Mouse (Mus musculus) ovary, postnatal 14 days (tissue): ENCODE measurements around the gene Gm32717.
"Not testable (repeated sequence)": the region's sequence is repeated elsewhere in the genome, so short reads cannot be mapped to it uniquely, and the experiment has no call there.

Experiments
- DNase-seq: peaks from one replicate; pipeline ENCODE4 v3.0.0; 2022; ENCODE audit warnings: low spot score

Gene Gm32717

DNA sequence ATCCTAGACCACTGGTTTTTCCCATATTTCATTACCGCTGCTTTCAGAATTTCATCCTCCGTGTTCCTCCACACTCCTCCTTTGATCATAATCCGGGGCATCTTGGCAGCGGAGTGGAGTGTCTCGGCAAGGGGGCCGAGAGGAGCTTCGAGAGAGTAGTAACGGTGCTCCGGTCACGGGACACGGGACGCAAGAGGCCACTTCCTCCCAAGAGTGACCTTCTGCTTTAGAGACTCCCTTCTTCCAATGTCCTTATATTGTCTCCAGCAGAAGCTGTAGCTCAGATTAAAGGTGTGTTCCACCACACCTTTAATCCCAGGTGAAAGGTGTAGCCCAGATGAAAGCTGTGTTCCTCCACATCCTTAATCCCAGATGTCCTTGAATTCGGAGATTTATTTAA is at the start of gene Gm32717:
Gene Gm32717 (minus strand): TSS at position 101 of the 400 bp plus-strand sequence.
- not testable (repeated sequence) for DNase-seq

- not testable (repeated sequence) for DNase-seq
Measured at GRCm38 (mm10) chr10:118283016-118283415, 42.4 kb upstream of the Gm32717 start.

- not testable (repeated sequence) for DNase-seq
Measured at GRCm38 (mm10) chr10:118282565-118282964, 42.0 kb upstream of the Gm32717 start.

DNA sequence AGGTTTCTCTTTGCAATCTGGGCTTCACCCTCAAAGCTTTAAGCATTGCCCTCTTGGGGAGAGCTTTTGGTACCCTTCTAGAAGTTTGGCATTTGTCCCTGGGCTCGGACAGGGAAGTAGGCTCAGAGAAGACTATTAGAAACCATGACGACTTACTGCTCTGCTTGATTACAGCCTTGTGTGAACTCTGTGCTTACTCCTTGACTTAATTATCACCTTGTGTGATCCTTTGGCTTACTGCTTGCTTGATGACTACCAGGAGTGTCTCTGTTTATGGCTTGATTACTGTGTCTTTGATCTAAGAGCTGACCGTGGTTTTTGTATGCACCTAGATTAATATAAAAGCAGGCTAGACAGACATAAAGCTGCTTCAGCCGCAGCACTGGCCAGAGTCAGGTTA is 37.5 kb upstream of the Gm32717 start:
- DNase-seq, result not testable (repeated sequence)

DNA sequence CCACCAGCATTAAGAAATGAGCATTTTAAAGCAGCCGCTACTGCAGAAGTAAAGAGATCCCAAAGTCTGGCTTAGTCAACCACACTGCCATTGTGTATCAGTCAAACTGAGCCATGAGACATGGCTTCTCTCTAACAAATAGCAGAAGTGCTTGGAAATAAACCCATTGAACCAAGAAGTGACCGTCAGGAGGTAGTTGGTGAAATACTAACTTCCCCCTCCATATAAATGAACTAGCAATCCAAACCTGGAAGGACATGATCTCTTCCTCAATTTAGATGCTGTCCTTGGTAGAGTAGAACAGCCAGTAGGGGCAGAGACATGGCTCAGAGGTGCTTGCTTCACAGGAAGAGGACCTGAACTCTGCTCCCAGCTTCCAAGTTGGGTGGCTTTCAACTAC is 30.8 kb upstream of the Gm32717 start:
- not testable (repeated sequence) for DNase-seq

DNA sequence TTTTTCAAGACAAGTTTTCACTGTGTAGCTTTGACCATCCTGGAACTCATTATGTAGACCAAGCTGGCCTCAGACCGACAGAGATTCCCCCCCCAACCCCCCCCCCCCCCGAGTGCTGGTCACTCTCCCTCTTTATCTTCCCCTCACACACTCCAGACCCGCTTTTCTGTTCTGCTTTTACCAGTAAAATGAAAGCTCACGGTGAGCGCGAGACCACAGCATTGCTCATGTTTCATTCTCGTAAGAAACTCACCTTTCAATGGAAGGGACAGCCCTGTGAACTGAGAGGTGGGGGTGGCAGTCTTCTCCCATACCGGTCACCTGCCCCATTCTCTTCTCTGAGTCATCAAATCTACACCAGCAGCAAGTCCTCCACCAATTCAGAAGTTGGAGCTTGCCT is 28.2 kb upstream of the Gm32717 start:
- DNase-seq, result not testable (repeated sequence)

- DNase-seq, result not testable (repeated sequence)
Measured at GRCm38 (mm10) chr10:118258388-118258787, 17.8 kb upstream of the Gm32717 start, which contains the start of gene Gm32802. Gene Gm32802 (plus strand): TSS chr10:118258688.

DNA sequence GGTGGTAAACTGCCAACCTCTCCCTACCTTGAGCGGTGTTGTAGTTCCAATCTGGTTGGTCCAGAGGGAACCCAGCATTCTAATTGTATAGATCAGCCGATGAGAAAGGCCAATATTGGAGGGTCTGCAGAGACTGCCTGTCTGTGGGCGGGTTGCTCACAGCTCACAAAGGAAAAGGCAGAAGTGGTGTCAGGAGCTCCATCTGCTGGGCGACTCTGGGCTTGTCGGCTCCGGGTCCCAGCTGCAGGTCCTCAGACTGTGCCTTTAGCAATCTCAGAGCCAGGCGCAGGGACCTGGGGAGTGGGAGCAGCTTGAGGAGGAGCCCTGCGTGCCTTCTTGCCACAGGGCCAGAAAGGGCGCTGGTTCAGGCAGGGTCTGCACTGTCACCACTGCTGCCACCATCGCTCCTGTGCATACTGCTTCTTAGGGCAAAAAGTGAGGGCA is 10.3 kb upstream of the Gm32717 start:
- no peak for DNase-seq

DNA sequence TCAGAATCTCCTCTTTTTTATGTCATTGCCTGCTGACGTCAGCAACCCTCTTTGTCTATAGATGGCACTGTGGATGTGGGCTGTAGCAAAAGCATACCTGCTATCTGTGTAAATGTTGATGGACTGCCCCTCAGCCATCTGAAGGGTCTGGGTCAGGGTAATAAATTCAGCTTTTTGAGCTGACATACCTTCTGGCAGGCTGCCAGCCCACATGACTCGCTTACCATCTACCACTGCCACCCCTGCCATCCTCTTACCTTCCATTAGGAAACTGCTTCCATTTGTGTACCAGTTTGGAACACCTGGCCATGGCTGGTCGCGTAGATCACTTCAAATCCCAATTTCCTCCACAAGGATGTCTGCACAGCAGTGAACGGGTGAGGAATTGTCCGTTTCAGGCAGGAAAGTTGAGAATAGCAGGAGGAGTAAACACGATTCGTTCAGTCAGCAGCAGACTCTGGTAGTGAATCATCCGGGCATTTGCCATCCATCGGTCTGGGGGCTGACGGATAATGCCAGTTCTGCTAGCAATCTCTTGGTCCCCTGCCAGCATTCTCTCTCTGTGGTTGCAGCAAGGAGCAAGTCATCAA is 8.5 kb upstream of the Gm32717 start:
- DNase-seq, result not testable (repeated sequence)

DNA sequence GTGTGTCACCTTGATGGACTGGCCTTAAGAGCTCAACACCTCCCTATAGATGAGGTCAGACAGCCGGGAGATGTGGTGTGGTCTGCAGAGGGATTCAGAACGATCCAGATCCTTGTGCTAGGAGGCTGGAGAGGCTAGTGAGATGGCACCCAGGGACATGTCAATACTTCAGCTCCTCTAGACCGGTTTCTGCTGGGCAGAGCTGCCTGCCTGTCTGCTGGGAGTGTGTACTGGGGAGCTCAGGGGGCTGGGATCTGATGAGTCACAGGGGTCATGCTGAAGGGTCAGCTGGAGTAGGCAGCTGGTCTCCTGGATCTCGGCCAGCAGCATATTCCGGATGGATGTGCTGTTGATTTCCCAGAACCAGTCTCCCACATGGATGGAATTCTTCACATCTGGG is 8.0 kb downstream of the Gm32717 start:
- DNase-seq, result not testable (repeated sequence)

DNA sequence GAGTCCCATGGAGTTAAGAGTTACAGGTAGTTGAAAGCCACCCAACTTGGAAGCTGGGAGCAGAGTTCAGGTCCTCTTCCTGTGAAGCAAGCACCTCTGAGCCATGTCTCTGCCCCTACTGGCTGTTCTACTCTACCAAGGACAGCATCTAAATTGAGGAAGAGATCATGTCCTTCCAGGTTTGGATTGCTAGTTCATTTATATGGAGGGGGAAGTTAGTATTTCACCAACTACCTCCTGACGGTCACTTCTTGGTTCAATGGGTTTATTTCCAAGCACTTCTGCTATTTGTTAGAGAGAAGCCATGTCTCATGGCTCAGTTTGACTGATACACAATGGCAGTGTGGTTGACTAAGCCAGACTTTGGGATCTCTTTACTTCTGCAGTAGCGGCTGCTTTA is 13.0 kb downstream of the Gm32717 start:
- not testable (repeated sequence) for DNase-seq

DNA sequence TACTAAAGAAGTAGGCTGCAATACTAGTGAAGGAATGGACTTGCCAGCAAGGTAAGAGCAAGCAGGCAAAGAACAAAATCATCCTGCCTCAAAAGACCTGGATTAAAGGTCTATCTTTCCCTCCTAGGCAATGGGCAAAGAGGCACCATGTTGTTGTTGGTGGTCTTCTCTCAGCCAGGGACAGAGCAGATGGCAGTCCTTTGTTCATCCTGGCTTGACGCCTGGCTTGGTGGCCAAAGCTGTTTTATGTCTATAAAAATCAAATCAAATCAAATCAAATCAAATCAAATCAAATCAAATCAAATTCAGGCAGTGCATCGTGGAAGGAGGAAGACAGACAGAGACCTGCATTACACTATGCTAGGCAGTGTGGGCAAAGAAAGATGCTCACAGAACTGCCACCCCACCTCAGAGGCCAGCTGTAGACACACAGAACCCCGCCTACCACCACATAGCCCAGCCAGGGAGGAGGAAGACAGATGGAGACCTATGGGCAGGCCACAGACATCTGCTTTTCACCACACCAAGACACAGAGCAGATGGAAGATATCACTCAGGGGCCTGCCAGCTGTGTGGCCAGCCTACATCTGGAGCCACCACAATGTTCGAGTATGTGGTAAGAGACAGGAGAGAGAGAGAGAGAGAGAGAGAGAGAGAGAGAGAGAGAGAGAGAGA is 24.7 kb downstream of the Gm32717 start:
- not testable (repeated sequence) for DNase-seq

- DNase-seq, result no peak
Measured at GRCm38 (mm10) chr10:118204642-118205041, 35.9 kb downstream of the Gm32717 start, which contains the start of gene Il22. Gene Il22 (plus strand): TSS chr10:118204942.

DNA sequence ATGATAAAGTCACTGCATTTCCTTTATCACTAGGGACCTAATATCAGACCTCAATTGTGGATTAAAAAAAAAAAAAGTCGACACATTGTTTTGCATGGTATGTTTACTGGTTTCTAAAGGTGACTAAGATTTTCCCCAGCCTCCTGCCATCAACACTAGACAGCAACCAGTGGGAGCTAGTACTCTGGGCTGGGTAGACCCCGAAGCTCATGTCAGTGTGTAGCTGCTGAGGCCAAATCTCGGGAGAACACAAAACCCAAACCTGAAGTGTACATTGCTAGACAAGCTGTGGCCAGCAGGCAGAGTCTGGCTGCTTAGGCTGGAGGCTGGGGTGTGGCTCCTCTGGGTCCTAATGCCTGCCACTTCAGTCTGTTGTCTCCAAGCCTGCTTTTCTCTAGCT is 45.4 kb downstream of the Gm32717 start:
- DNase-seq, result not testable (repeated sequence)
